Mouse (Mus musculus): ENCODE measurements around the gene Sectm1b. TPM values are rescaled to one million over a fixed set of nuclear protein-coding genes. Genes with fewer than 3 reads are reported as not detected.

Gene Sectm1b
- polyA plus RNA-seq (2015; fragmentation: Illumina TruSeq; extraction: RNeasy Lipid Tissue Mini Kit (QIAGEN cat#74804); ENCODE audit: low read depth, low replicate concordance), result not detected

DNA sequence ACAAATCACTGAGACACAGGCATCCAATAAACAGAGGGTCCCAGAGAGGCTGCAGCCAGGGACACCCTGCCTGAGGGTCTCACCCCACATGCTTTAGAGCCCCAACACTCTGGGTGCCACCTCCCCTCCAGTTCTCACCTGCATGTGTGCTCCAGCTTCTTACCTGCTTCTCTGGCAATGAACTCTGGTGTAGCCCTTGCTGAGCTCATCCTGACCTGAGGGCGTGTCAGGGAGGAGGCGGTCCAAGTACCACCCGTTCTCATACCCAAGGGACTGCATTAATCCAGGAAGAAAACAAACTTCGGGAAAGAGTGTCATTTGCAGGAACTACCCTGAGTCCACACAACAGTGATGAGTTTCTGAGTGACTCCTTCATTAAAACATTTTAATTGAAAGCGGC is at the start of gene Sectm1b:
Sectm1b (minus strand) TSS at position 191 of the 400 bp plus-strand sequence.

GRCm38 (mm10) chr11:121081120-121081519 is 17.8 kb upstream of the Sectm1b start, which contains the start of gene Sectm1a:
Sectm1a (minus strand) TSS chr11:121081220.

DNA sequence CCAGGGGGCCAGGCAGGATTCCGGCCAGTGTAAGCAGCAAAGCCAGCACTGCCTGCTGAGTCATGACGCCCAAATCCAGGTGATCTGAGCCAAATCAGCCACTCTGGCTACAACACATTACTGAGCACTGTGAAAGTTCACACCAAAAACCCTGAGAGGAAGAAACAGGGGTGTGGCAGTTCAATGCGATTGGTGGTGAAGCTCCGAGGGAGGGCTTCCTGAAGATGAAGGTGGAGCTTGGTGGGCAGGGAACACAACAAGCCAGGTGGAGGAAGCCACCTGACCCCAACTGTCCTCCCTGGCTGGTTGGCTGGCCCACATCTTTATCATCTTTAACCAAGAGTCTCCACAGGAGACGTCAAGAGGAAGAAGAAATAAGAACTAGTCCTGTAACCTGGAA is 24.1 kb downstream of the Sectm1b start, which contains the start of gene Cd7:
Cd7 (minus strand) TSS at position 117 of the 400 bp plus-strand sequence.

Other genes with a start within 250 kb of the Sectm1b start
- 128 TPM for gene Fasn, start 239.0 kb downstream of the Sectm1b start, polyA plus RNA-seq (2015; fragmentation: Illumina TruSeq; extraction: RNeasy Lipid Tissue Mini Kit (QIAGEN cat#74804); ENCODE audit: low read depth, low replicate concordance)
- 7.2 TPM for gene Ccdc57, start 130.7 kb downstream of the Sectm1b start, polyA plus RNA-seq (2015; fragmentation: Illumina TruSeq; extraction: RNeasy Lipid Tissue Mini Kit (QIAGEN cat#74804); ENCODE audit: low read depth, low replicate concordance)
- gene Slc16a3, start 115.1 kb downstream of the Sectm1b start, polyA plus RNA-seq (2015; fragmentation: Illumina TruSeq; extraction: RNeasy Lipid Tissue Mini Kit (QIAGEN cat#74804); ENCODE audit: low read depth, low replicate concordance), result 3.1 TPM
- gene Csnk1d, start 72.2 kb downstream of the Sectm1b start, polyA plus RNA-seq (2015; fragmentation: Illumina TruSeq; extraction: RNeasy Lipid Tissue Mini Kit (QIAGEN cat#74804); ENCODE audit: low read depth, low replicate concordance), result 86.1 TPM
- gene Cd7, start 24.2 kb downstream of the Sectm1b start, polyA plus RNA-seq (2015; fragmentation: Illumina TruSeq; extraction: RNeasy Lipid Tissue Mini Kit (QIAGEN cat#74804); ENCODE audit: low read depth, low replicate concordance), result 3.4 TPM
- not detected for gene Sectm1a, start 17.7 kb upstream of the Sectm1b start, polyA plus RNA-seq (2015; fragmentation: Illumina TruSeq; extraction: RNeasy Lipid Tissue Mini Kit (QIAGEN cat#74804); ENCODE audit: low read depth, low replicate concordance)
- not detected for gene Tex19.2, start 55.1 kb upstream of the Sectm1b start, polyA plus RNA-seq (2015; fragmentation: Illumina TruSeq; extraction: RNeasy Lipid Tissue Mini Kit (QIAGEN cat#74804); ENCODE audit: low read depth, low replicate concordance)
- gene Tex19.1, start 82.6 kb upstream of the Sectm1b start, polyA plus RNA-seq (2015; fragmentation: Illumina TruSeq; extraction: RNeasy Lipid Tissue Mini Kit (QIAGEN cat#74804); ENCODE audit: low read depth, low replicate concordance), result not detected
- not detected for gene Uts2r, start 96.7 kb upstream of the Sectm1b start, polyA plus RNA-seq (2015; fragmentation: Illumina TruSeq; extraction: RNeasy Lipid Tissue Mini Kit (QIAGEN cat#74804); ENCODE audit: low read depth, low replicate concordance)
- 30.5 TPM for gene Hexdc, start 140.9 kb upstream of the Sectm1b start, polyA plus RNA-seq (2015; fragmentation: Illumina TruSeq; extraction: RNeasy Lipid Tissue Mini Kit (QIAGEN cat#74804); ENCODE audit: low read depth, low replicate concordance)
- 11.8 TPM for gene Ogfod3, start 141.1 kb upstream of the Sectm1b start, polyA plus RNA-seq (2015; fragmentation: Illumina TruSeq; extraction: RNeasy Lipid Tissue Mini Kit (QIAGEN cat#74804); ENCODE audit: low read depth, low replicate concordance)
- gene Cybc1, start 165.8 kb upstream of the Sectm1b start, polyA plus RNA-seq (2015; fragmentation: Illumina TruSeq; extraction: RNeasy Lipid Tissue Mini Kit (QIAGEN cat#74804); ENCODE audit: low read depth, low replicate concordance), result 33.3 TPM
- gene Narf, start 173.7 kb upstream of the Sectm1b start, polyA plus RNA-seq (2015; fragmentation: Illumina TruSeq; extraction: RNeasy Lipid Tissue Mini Kit (QIAGEN cat#74804); ENCODE audit: low read depth, low replicate concordance), result 30.0 TPM
- 55.5 TPM for gene Foxk2, start 196.4 kb upstream of the Sectm1b start, polyA plus RNA-seq (2015; fragmentation: Illumina TruSeq; extraction: RNeasy Lipid Tissue Mini Kit (QIAGEN cat#74804); ENCODE audit: low read depth, low replicate concordance)

Data from brain, adult 10 weeks (tissue).